Mouse (Mus musculus) brain, embryonic 14.5 days (tissue): ENCODE data around the gene Szt2.

Experiments
- CTCF ChIP-seq: fragments of 200-500 bp; IDR thresholded peaks from 2 replicates; pipeline ENCODE4 v1.5.1; 2012; ENCODE audit warnings: inconsistent platforms, mild to moderate bottlenecking, moderate library complexity, borderline replicate concordance; ENCODE audit not compliant: insufficient read depth, insufficient read length; ENCODE audit errors: extremely low read depth
- POLR2A ChIP-seq: fragments of 200-500 bp; IDR thresholded peaks from 2 replicates; pipeline ENCODE4 v1.6.1; 2012; ENCODE audit warnings: mild to moderate bottlenecking, inconsistent platforms, borderline replicate concordance; ENCODE audit not compliant: poor library complexity, insufficient read depth, insufficient read length, severe bottlenecking; ENCODE audit errors: extremely low read depth

DNA sequence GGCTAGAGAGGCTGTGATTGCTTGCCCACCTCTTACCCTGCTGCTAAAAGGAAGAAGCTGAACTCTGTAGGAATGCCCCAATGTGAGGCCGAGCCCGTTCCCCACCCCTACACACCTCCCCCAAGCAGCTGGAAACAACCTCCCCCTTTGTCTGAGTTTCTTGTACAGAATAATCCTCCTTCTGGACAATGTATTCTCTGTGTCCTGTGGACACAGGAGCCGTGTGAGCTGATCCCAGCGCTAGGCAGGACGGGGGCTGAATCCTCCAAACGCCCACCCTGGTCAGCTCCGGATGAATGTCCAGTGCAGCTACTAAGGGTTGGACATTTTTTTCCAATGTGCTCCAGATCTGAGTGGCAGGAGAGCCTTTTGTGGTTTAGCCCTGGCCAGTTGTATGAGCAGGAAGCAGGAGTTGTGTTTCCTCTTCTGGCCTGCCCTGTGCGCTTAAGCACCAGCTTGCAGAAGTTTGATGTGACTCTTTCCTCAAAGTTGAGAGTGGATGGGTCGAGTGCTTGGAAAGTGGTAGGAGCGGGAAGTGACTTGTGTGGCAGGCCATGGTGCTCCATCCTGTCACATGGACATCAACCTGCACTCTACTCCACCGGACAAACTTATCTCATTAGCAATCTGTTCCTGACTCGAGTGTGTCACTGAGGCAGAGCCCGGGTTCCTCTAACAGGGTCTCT, 8.2 kb upstream of the Szt2 start:
- no peak for TF ChIP-seq CTCF
- TF ChIP-seq POLR2A: no peak
